Mouse (Mus musculus) liver, postnatal 0 days (tissue): ENCODE results near the gene Cbln1.

Source experiments
- CTCF ChIP-seq: sonication (generic); IDR thresholded peaks from 2 replicates; pipeline ENCODE4 v1.5.1; 2016; ENCODE audit warnings: antibody characterized with exemption, low read depth
- EP300 ChIP-seq: IDR thresholded peaks from 2 replicates; pipeline ENCODE4 v1.6.1; 2016; ENCODE audit warnings: antibody characterized with exemption, low read depth, mild to moderate bottlenecking

- no peak for TF ChIP-seq CTCF
- no peak for TF ChIP-seq EP300
Measured at GRCm38 (mm10) chr8:87471603-87472270, 672 bp downstream of the Cbln1 start.
